Mouse (Mus musculus) G1E (cell line): ENCODE measurements around the gene Ccdc153.

Experiments used
- CTCF ChIP-seq: IDR thresholded peaks from 2 replicates; pipeline ENCODE4 v1.5.1; 2012; ENCODE audit warnings: low read depth, low read length, inconsistent platforms, mixed read lengths
- GATA1 ChIP-seq: IDR thresholded peaks from 2 replicates; pipeline ENCODE4 v1.6.1; 2012; ENCODE audit warnings: borderline replicate concordance, low read length, inconsistent platforms, mixed read lengths
- POLR2AphosphoS5 ChIP-seq: IDR thresholded peaks from 2 replicates; pipeline ENCODE4 v1.6.1; 2012; ENCODE audit warnings: low read depth, low read length, inconsistent platforms; ENCODE audit not compliant: insufficient replicate concordance
- TAL1 ChIP-seq: conservative IDR thresholded peaks from 2 replicates; pipeline ENCODE4 v1.6.1; 2012; ENCODE audit warnings: low read depth, low read length, inconsistent platforms, mixed read lengths

DNA sequence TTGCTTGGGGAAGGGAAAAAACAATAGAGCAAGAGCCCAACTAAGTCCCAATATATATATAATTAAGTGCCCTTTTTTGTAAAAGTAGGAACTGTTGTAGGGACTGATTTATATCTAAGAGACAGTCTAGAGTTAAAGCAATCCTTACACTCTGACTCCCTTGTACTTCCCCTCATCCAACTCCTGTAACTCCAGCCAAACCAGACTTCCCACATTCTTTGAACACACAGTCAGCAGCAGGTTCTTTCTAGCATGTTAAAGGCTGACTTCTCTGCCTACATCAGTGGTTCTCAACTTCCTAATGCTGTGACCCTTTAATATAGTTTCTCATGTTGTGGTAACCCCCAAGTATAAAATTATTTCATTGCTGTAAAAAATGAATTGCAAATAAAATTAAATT lies 40.9 kb upstream of the Ccdc153 start:
- TF ChIP-seq CTCF (no peak), POLR2AphosphoS5 (no peak), TAL1 (no peak), GATA1 (no peak)
